Mouse (Mus musculus) kidney, postnatal 0 days (tissue): ENCODE measurements around the gene Fndc9. TPM values are rescaled to one million over a fixed set of nuclear protein-coding genes. Genes with fewer than 3 reads are reported as not detected.

Experiments used
- ATAC-seq: fragments of 200-750 bp; cut with Nextera tagmentation; replicated peaks from 2 replicates; pipeline ENCODE4 v1.8.0; 2017; ENCODE audit warnings: low read depth, moderate number of reproducible peaks, moderate TSS enrichment, moderate library complexity; ENCODE audit not compliant: low FRiP score
- DNase-seq: peaks from one replicate; pipeline ENCODE4 v3.0.0-alpha.2; 2016; ENCODE audit warnings: low spot score
- H3K27ac ChIP-seq: fragments of 300-500 bp; sonication (generic); 2 replicates; pipeline ENCODE4 v1.5.1; 2014; ENCODE audit warnings: mild to moderate bottlenecking
- H3K27me3 ChIP-seq: fragments of 300-500 bp; sonication (generic); 2 replicates; pipeline ENCODE4 v1.6.1; 2014; ENCODE audit warnings: low read length, mixed read lengths; ENCODE audit not compliant: insufficient read depth
- H3K36me3 ChIP-seq: fragments of 300-500 bp; sonication (generic); 2 replicates; pipeline ENCODE4 v1.6.1; 2014; ENCODE audit warnings: low read length, mixed read lengths; ENCODE audit not compliant: insufficient read depth
- H3K4me1 ChIP-seq: fragments of 300-500 bp; sonication (generic); replicated peaks from 2 replicates; pipeline ENCODE4 v1.6.1; 2014; ENCODE audit warnings: antibody characterized with exemption, low read length, mixed read lengths; ENCODE audit not compliant: insufficient read depth
- H3K4me2 ChIP-seq: fragments of 300-500 bp; sonication (generic); 2 replicates; pipeline ENCODE4 v1.6.1; 2014; ENCODE audit warnings: mild to moderate bottlenecking, low read length, moderate library complexity, mixed read lengths
- H3K4me3 ChIP-seq: fragments of 300-500 bp; sonication (generic); replicated peaks from 2 replicates; pipeline ENCODE4 v1.5.1; 2014; ENCODE audit warnings: low read depth, low read length
- H3K9ac ChIP-seq: fragments of 300-500 bp; sonication (generic); 2 replicates; pipeline ENCODE4 v1.6.1; 2014; ENCODE audit warnings: low read depth, low read length
- H3K9me3 ChIP-seq: fragments of 300-500 bp; sonication (generic); replicated peaks from 2 replicates; pipeline ENCODE4 v1.6.1; 2016; ENCODE audit warnings: low read length, inconsistent platforms, mixed read lengths
- CTCF ChIP-seq: IDR thresholded peaks from 2 replicates; pipeline ENCODE4 v1.5.1; 2016; ENCODE audit warnings: antibody characterized with exemption, low read depth, mild to moderate bottlenecking, moderate library complexity
- WGBS: fragments of 180-500 bp; shearing (Covaris S2); extraction: QIAGEN DNeasy Blood & Tissue Kit; methylation state at CpG from one replicate; pipeline ENCODE4 v1.1.7; 2014; 5-methylcytosine and 5-hydroxymethylcytosine counted together
- polyA plus RNA-seq: library from polyadenylated mRNA; unstranded; fragments of >200 nt; fragmentation: Nextera tagmentation; extraction: Ambion mirVana; gene quantifications from 2 replicates; pipeline ENCODE4 v1.2.1, GENCODE M21; 2015

The Fndc9 gene
- 0.11 TPM in 2 replicates for polyA plus RNA-seq

- H3K36me3 ChIP-seq = no peaks in the 10 kb centered on the region
- no peak for DNase-seq
- no peak for TF ChIP-seq CTCF
- no peak for ATAC-seq
- no peak within 1 kb of the TSS for H3K9ac ChIP-seq
- H3K4me3 ChIP-seq = no peak within 1 kb of the TSS
- WGBS = 78% methylated on average over 11 of the region's 11 CpGs
- H3K27me3 ChIP-seq = no peaks in the 10 kb centered on the region
- H3K9me3 ChIP-seq = no peaks in the 10 kb centered on the region
- no peaks in the 10 kb centered on the region for H3K4me1 ChIP-seq
- H3K4me2 ChIP-seq = no peak within 1 kb of the TSS
- H3K27ac ChIP-seq = no peak within 1 kb of the TSS
These were observed at the start of gene Fndc9 for GRCm38 (mm10) chr11:46235334-46235733. Gene Fndc9 (plus strand): TSS chr11:46235531.

- no peak for DNase-seq
These were observed 47.0 kb upstream of the Fndc9 start for GRCm38 (mm10) chr11:46188283-46188682.

GRCm38 (mm10) chr11:46194175-46194574 lies 41.2 kb upstream of the Fndc9 start:
- Histone ChIP-seq H3K9ac (no peak overlapping the region), H3K4me3 (no peak overlapping the region), H3K9me3 (no peaks in the 10 kb centered on the region), H3K36me3 (0 out of 2 replicates have a peak, but pooled peaks cover 6% of the 10 kb centered on the region), H3K27me3 (no peaks in the 10 kb centered on the region), H3K4me1 (no peaks in the 10 kb centered on the region), H3K27ac (no peak overlapping the region), H3K4me2 (no peak overlapping the region)
- ATAC-seq = no peak
- WGBS = 48% methylated on average over 4 of the region's 4 CpGs
- DNase-seq = peak; percentile 25
- no peak for TF ChIP-seq CTCF

More at GRCm38 (mm10) chr11:46188283-46188682, 47.0 kb upstream of the Fndc9 start:
- no peak for ATAC-seq
- Histone ChIP-seq H3K9ac (no peak overlapping the region), H3K27ac (no peak overlapping the region), H3K36me3 (no peaks in the 10 kb centered on the region), H3K4me2 (no peak overlapping the region), H3K27me3 (no peaks in the 10 kb centered on the region), H3K4me3 (no peak overlapping the region), H3K9me3 (no peaks in the 10 kb centered on the region), H3K4me1 (no peaks in the 10 kb centered on the region)
- 67% methylated on average over 2 of the region's 2 CpGs for WGBS
- TF ChIP-seq CTCF = no peak

- WGBS = 72% methylated on average over 11 of the region's 11 CpGs
- no peaks in the 10 kb centered on the region for H3K9me3 ChIP-seq
- H3K4me3 ChIP-seq = no peak overlapping the region
- ATAC-seq (no peak), DNase-seq (no peak)
- no peak overlapping the region for H3K27ac ChIP-seq
- no peak overlapping the region for H3K4me2 ChIP-seq
- no peak overlapping the region for H3K9ac ChIP-seq
- H3K36me3 ChIP-seq = 0 out of 2 replicates have a peak, but pooled peaks cover 6% of the 10 kb centered on the region
- no peaks in the 10 kb centered on the region for H3K27me3 ChIP-seq
- H3K4me1 ChIP-seq = peaks cover 15% of the 10 kb centered on the region; the same call in 1 of the 2 replicates
- TF ChIP-seq CTCF = no peak
These were observed 34.7 kb upstream of the Fndc9 start for GRCm38 (mm10) chr11:46200664-46201063.

- peak; percentile 15 for DNase-seq
- H3K27ac ChIP-seq = no peak overlapping the region
These were observed 33.4 kb upstream of the Fndc9 start for GRCm38 (mm10) chr11:46201636-46202546.

GRCm38 (mm10) chr11:46202547-46202887 lies 32.8 kb upstream of the Fndc9 start:
- 45% methylated on average over 10 of the region's 10 CpGs for WGBS
- Histone ChIP-seq H3K4me2 (no peak overlapping the region), H3K4me1 (peaks cover 15% of the 10 kb centered on the region; the same call in 1 of the 2 replicates)

More at GRCm38 (mm10) chr11:46201636-46202546, 33.4 kb upstream of the Fndc9 start:
- Histone ChIP-seq H3K9ac (no peak overlapping the region), H3K9me3 (no peaks in the 10 kb centered on the region), H3K4me1 (peaks cover 15% of the 10 kb centered on the region; the same call in 1 of the 2 replicates), H3K4me2 (no peak overlapping the region), H3K4me3 (no peak overlapping the region), H3K36me3 (no peaks in the 10 kb centered on the region), H3K27me3 (no peaks in the 10 kb centered on the region)
- 38% methylated on average over 20 of the region's 20 CpGs for WGBS
- TF ChIP-seq CTCF = no peak
- ATAC-seq = no peak

More at GRCm38 (mm10) chr11:46202547-46202887, 32.8 kb upstream of the Fndc9 start:
- no peaks in the 10 kb centered on the region for H3K9me3 ChIP-seq
- no peaks in the 10 kb centered on the region for H3K36me3 ChIP-seq
- H3K4me3 ChIP-seq = no peak overlapping the region
- no peak overlapping the region for H3K27ac ChIP-seq
- no peak for TF ChIP-seq CTCF
- DNase-seq (no peak), ATAC-seq (no peak)
- H3K27me3 ChIP-seq = no peaks in the 10 kb centered on the region
- H3K9ac ChIP-seq = no peak overlapping the region
